Mouse (Mus musculus) stomach, embryonic 14.5 days (tissue): ENCODE results near the gene Npas2. TPM values are rescaled to one million over a fixed set of nuclear protein-coding genes. Genes with fewer than 3 reads are reported as not detected.

Experiments
- microRNA-seq: library from miRNA; unstranded; fragments of <30 nt; microRNA quantifications from one replicate; pipeline ENCODE4, GENCODE M21; 2016
- polyA plus RNA-seq: library from polyadenylated mRNA; unstranded; fragments of >200 nt; fragmentation: Nextera tagmentation; extraction: Ambion mirVana; gene quantifications from 2 replicates; pipeline ENCODE4 v1.2.1, GENCODE M21; 2014

Gene Npas2
- polyA plus RNA-seq, 1 experiment from 2014 or later, result 0.81 TPM

Small RNA genes within 50 kb of the gene (microRNA-seq; reads per million reads assigned to microRNA genes)
- gene Mir6349, result not detected

Other genes with a start within 250 kb of the Npas2 start
- 166 and 171 TPM in 2 replicates for gene Pdcl3, start 208.1 kb upstream of the Npas2 start, polyA plus RNA-seq
- gene Rpl31, start 174.1 kb downstream of the Npas2 start, polyA plus RNA-seq, result 796 and 805 TPM in 2 replicates